Mouse (Mus musculus) ES-Bruce4 (cell line): ENCODE measurements at regions not wholly inside any gene's neighbourhood (a gene's known extent, or its start where the extent isn't known, plus 50 kb on each side); places are given as distances from the start of the nearest gene placed in this dataset.
A peak's percentile ranks its signal among the peaks of the same experiment; 100 is the strongest.
"Not testable (repeated sequence)": the region's sequence is repeated elsewhere in the genome, so short reads cannot be mapped to it uniquely, and the experiment has no call there.

Source experiments
- H3K27ac ChIP-seq: 2 replicates; pipeline ENCODE4 v1.5.1; 2012; ENCODE audit warnings: low read length, inconsistent platforms; ENCODE audit not compliant: insufficient read depth
- H3K27me3 ChIP-seq: 2 replicates; pipeline ENCODE4 v1.6.1; 2012; ENCODE audit warnings: mild to moderate bottlenecking, low read length, inconsistent platforms; ENCODE audit not compliant: control insufficient read depth, poor library complexity, insufficient read depth, severe bottlenecking
- H3K36me3 ChIP-seq: 2 replicates; pipeline ENCODE4 v1.6.1; 2012; ENCODE audit warnings: inconsistent platforms, mild to moderate bottlenecking, low read length, moderate library complexity; ENCODE audit not compliant: control insufficient read depth, poor library complexity, insufficient read depth, severe bottlenecking
- H3K4me1 ChIP-seq: one replicate; pipeline ENCODE4 v1.8.1; 2011; ENCODE audit warnings: low read length; ENCODE audit not compliant: control insufficient read depth, insufficient read depth
- H3K4me3 ChIP-seq: 2 replicates; pipeline ENCODE4 v1.5.1; 2011; ENCODE audit warnings: low read depth, mild to moderate bottlenecking, low read length
- H3K9ac ChIP-seq: 2 replicates; pipeline ENCODE4 v1.6.1; 2012; ENCODE audit warnings: low read depth, mild to moderate bottlenecking, inconsistent platforms; ENCODE audit not compliant: poor library complexity, severe bottlenecking
- H3K9me3 ChIP-seq: replicated peaks from 2 replicates; pipeline ENCODE4 v1.6.1; 2012; ENCODE audit warnings: mild to moderate bottlenecking, low read length, inconsistent platforms; ENCODE audit not compliant: control insufficient read depth, poor library complexity, insufficient read depth, severe bottlenecking
- CTCF ChIP-seq: IDR thresholded peaks from one replicate; pipeline ENCODE4 v1.8.1; 2011; ENCODE audit warnings: low read depth, low read length
- EP300 ChIP-seq: IDR thresholded peaks from 2 replicates; pipeline ENCODE4 v1.6.1; 2011; ENCODE audit warnings: low read depth, low read length; ENCODE audit not compliant: insufficient read depth
- POLR2A ChIP-seq: IDR thresholded peaks from one replicate; pipeline ENCODE4 v1.8.1; 2011; ENCODE audit warnings: low read length; ENCODE audit not compliant: insufficient read depth

- H3K4me1 ChIP-seq: no peaks in the 10 kb centered on the region
- no peaks in the 10 kb centered on the region for H3K9me3 ChIP-seq
- H3K27ac ChIP-seq: no peak overlapping the region
- TF ChIP-seq POLR2A: no peak
- TF ChIP-seq CTCF: no peak
- H3K36me3 ChIP-seq: no peaks in the 10 kb centered on the region
- no peak overlapping the region for H3K9ac ChIP-seq
- H3K4me3 ChIP-seq: no peak overlapping the region
- no peaks in the 10 kb centered on the region for H3K27me3 ChIP-seq
Observed at GRCm38 (mm10) chr6:70111892-70112291, 680.1 kb downstream of the Rpia start.

- not testable (repeated sequence) for H3K36me3 ChIP-seq, H3K4me3 ChIP-seq
Observed at GRCm38 (mm10) chr6:70109412-70109811, 682.6 kb downstream of the Rpia start.

DNA sequence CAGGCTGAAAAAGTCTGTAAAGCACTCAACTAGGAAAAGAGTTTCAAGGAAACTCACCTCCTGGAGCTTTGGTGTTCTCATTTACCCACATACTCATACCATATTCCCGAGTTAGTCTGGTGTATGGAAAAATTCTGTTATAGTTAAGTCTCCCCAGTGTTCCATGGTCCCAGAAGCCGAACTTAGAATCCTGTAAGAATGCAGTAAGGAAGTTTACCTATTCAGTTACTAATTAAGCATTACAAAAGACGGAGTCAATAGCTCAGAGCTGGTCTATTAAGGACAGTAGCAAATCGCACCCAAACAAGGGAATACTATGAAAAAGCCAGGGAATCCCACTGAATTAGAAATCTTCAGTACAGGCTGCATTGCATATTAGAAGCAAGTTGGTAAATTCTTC lies 688.3 kb downstream of the Rpia start:
- Histone ChIP-seq H3K27me3 (no peaks in the 10 kb centered on the region), H3K9me3 (no peaks in the 10 kb centered on the region), H3K36me3 (no peaks in the 10 kb centered on the region), H3K4me3 (no peak overlapping the region), H3K9ac (0 out of 2 replicates have a peak overlapping the region, but pooled peaks have one; percentile 23), H3K4me1 (peaks cover 3% of the 10 kb centered on the region), H3K27ac (peak overlapping the region; percentile 98)
- TF ChIP-seq CTCF: no peak
- no peak for TF ChIP-seq POLR2A
- TF ChIP-seq EP300: no peak

More at GRCm38 (mm10) chr6:70109412-70109811, 682.6 kb downstream of the Rpia start:
- H3K9me3 ChIP-seq, H3K4me1 ChIP-seq, H3K9ac ChIP-seq, H3K27ac ChIP-seq, H3K27me3 ChIP-seq: not testable (repeated sequence)

DNA sequence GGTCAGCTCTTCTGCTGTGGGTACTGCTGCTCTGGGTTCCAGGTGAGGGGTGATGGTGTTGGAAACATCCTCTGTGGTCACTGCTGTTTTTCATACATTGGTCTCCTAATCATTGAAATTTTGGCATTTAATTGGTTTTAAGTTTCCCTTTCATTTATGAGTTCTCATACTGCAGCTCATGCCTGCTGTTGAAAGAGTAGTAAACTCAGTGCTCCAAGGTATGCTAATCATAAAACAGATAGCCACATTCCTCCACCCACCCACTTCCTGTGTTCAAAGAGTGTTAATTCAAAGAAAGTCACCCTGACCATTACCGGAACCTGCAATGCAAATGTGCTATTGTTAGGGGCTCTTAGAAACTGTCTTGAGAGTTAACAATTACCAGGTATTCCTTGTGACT lies 688.9 kb downstream of the Rpia start:
- not testable (repeated sequence) for H3K9ac ChIP-seq, H3K9me3 ChIP-seq, H3K4me1 ChIP-seq, H3K36me3 ChIP-seq, H3K27me3 ChIP-seq, H3K4me3 ChIP-seq
- H3K27ac ChIP-seq: peak overlapping the region; percentile 99

- Histone ChIP-seq H3K9ac (peak overlapping the region; percentile 53), H3K27ac (no peak overlapping the region), H3K27me3 (no peaks in the 10 kb centered on the region), H3K4me1 (no peaks in the 10 kb centered on the region), H3K9me3 (no peaks in the 10 kb centered on the region), H3K4me3 (peak overlapping the region; percentile 41), H3K36me3 (no peaks in the 10 kb centered on the region)
- TF ChIP-seq CTCF: no peak
Observed at GRCm38 (mm10) chr6:70088041-70088440, 704.0 kb downstream of the Rpia start.

- Histone ChIP-seq H3K27me3 (no peaks in the 10 kb centered on the region), H3K27ac (no peak overlapping the region), H3K4me3 (no peak overlapping the region), H3K9ac (no peak overlapping the region), H3K36me3 (no peaks in the 10 kb centered on the region), H3K4me1 (no peaks in the 10 kb centered on the region), H3K9me3 (no peaks in the 10 kb centered on the region)
- TF ChIP-seq POLR2A (no peak), CTCF (no peak), EP300 (no peak)
Observed at GRCm38 (mm10) chr6:70073841-70074240, 718.2 kb downstream of the Rpia start.

- Histone ChIP-seq H3K4me3 (no peak overlapping the region), H3K9me3 (no peaks in the 10 kb centered on the region), H3K27ac (no peak overlapping the region), H3K9ac (no peak overlapping the region), H3K36me3 (no peaks in the 10 kb centered on the region), H3K27me3 (no peaks in the 10 kb centered on the region), H3K4me1 (no peaks in the 10 kb centered on the region)
- no peak for TF ChIP-seq POLR2A
- no peak for TF ChIP-seq EP300
- TF ChIP-seq CTCF: no peak
Observed at GRCm38 (mm10) chr6:70072007-70072406, 720.0 kb downstream of the Rpia start.
